Mouse (Mus musculus) CH12.LX (cell line): ENCODE results near the gene E130311K13Rik. TPM values are rescaled to one million over a fixed set of nuclear protein-coding genes. Genes with fewer than 3 reads are reported as not detected.

Experiments
- DNase-seq: peaks from one replicate; pipeline ENCODE4 v3.0.0-alpha.2; 2013; ENCODE audit errors: extremely low read depth
- H3K27ac ChIP-seq: 2 replicates; pipeline ENCODE4 v1.5.1; 2012; ENCODE audit warnings: low read depth, mild to moderate bottlenecking, control low read depth, moderate library complexity; ENCODE audit not compliant: insufficient read depth
- H3K27me3 ChIP-seq: replicated peaks from 2 replicates; pipeline ENCODE3; 2012; ENCODE audit warnings: inconsistent platforms
- H3K36me3 ChIP-seq, 2 experiments: replicated peaks in 1 of 2; 2 replicates each; pipeline versions ENCODE3 to v1.6.1; 2012; ENCODE audit warnings: inconsistent platforms in 1 of 2, low read length in 1 of 2, mild to moderate bottlenecking in 1 of 2, mixed read lengths in 1 of 2, moderate library complexity in 1 of 2; ENCODE audit not compliant: control insufficient read depth in 1 of 2, insufficient read depth in 1 of 2
- H3K4me1 ChIP-seq, 2 experiments: 2 replicates each; pipeline ENCODE4 v1.6.1; 2012; ENCODE audit warnings: inconsistent platforms in 1 of 2, moderate library complexity in 1 of 2; ENCODE audit not compliant: insufficient read depth in 2 of 2, control insufficient read depth in 1 of 2
- H3K4me2 ChIP-seq: 2 replicates; pipeline ENCODE4 v1.6.1; 2012; ENCODE audit warnings: low read depth, mild to moderate bottlenecking, control low read depth; ENCODE audit not compliant: poor library complexity, insufficient read depth, severe bottlenecking
- H3K4me3 ChIP-seq, 3 experiments: fragments of 150-350 bp in 1 of 3; sonication (generic) in 1 of 3; replicated peaks in 1 of 3; 2 replicates each; pipeline versions ENCODE3 to v1.5.1; 2011 to 2012; ENCODE audit warnings: low read depth in 2 of 3, low read length in 2 of 3, mild to moderate bottlenecking in 2 of 3, moderate library complexity in 2 of 3, control low read depth in 1 of 3, improper control_type of control experiment in 1 of 3, inconsistent platforms in 1 of 3, mixed read lengths in 1 of 3; ENCODE audit not compliant: poor library complexity in 1 of 3
- H3K79me2 ChIP-seq: replicated peaks from 2 replicates; pipeline ENCODE4 v1.6.1; 2012; ENCODE audit warnings: mild to moderate bottlenecking, moderate library complexity; ENCODE audit not compliant: control insufficient read depth, poor library complexity, insufficient read depth, severe bottlenecking; ENCODE audit errors: extremely low read depth
- H3K9ac ChIP-seq: 2 replicates; pipeline ENCODE4 v1.6.1; 2012; ENCODE audit warnings: low read depth, mild to moderate bottlenecking, control low read depth, moderate library complexity; ENCODE audit not compliant: insufficient read depth
- H3K9me3 ChIP-seq: replicated peaks from 2 replicates; pipeline ENCODE3; 2012; ENCODE audit warnings: low read length, inconsistent platforms, mixed read lengths
- CHD2 ChIP-seq: IDR thresholded peaks from 2 replicates; pipeline ENCODE4 v1.6.1; 2011; ENCODE audit warnings: low read length, improper control_type of control experiment
- CTCF ChIP-seq, 2 experiments: IDR thresholded peaks in 1 of 2; conservative IDR thresholded peaks in 1 of 2; 2 replicates each; pipeline ENCODE4 v1.5.1; 2011 to 2012; ENCODE audit warnings: low read depth in 2 of 2, low read length in 2 of 2, improper control_type of control experiment in 1 of 2, inconsistent platforms in 1 of 2, mild to moderate bottlenecking in 1 of 2, moderate library complexity in 1 of 2
- ETS1 ChIP-seq: conservative IDR thresholded peaks from 2 replicates; pipeline ENCODE4 v1.6.1; 2012; ENCODE audit warnings: low read depth, mild to moderate bottlenecking, inconsistent platforms, low read length, improper control_type of control experiment, moderate library complexity
- JUND ChIP-seq: conservative IDR thresholded peaks from 2 replicates; pipeline ENCODE4 v1.6.1; 2011; ENCODE audit warnings: low read depth, low read length, improper control_type of control experiment
- MAX ChIP-seq: IDR thresholded peaks from 2 replicates; pipeline ENCODE4 v1.6.1; 2011; ENCODE audit warnings: low read length, improper control_type of control experiment
- POLR2A ChIP-seq: IDR thresholded peaks from 2 replicates; pipeline ENCODE4 v1.6.1; 2011; ENCODE audit warnings: low read depth, mild to moderate bottlenecking, improper control_type of control experiment, low read length
- RAD21 ChIP-seq: IDR thresholded peaks from 2 replicates; pipeline ENCODE4 v1.6.1; 2011; ENCODE audit warnings: low read depth, mild to moderate bottlenecking, low read length, improper control_type of control experiment, moderate library complexity
- RCOR1 ChIP-seq: conservative IDR thresholded peaks from 2 replicates; pipeline ENCODE4 v1.6.1; 2012; ENCODE audit warnings: low read depth, mild to moderate bottlenecking, inconsistent platforms, low read length, improper control_type of control experiment
- SMC3 ChIP-seq: IDR thresholded peaks from 2 replicates; pipeline ENCODE4 v1.6.1; 2011; ENCODE audit warnings: low read depth, low read length, improper control_type of control experiment
- USF1 ChIP-seq: IDR thresholded peaks from 2 replicates; pipeline ENCODE4 v1.6.1; 2014; ENCODE audit warnings: low read depth, mild to moderate bottlenecking, inconsistent platforms, low read length, improper control_type of control experiment
- USF2 ChIP-seq: conservative IDR thresholded peaks from 2 replicates; pipeline ENCODE4 v1.6.1; 2011; ENCODE audit warnings: low read depth, low read length, improper control_type of control experiment
- ZC3H11A ChIP-seq: IDR thresholded peaks from 2 replicates; pipeline ENCODE4 v1.6.1; 2012; ENCODE audit warnings: low read depth, mild to moderate bottlenecking, inconsistent platforms, low read length, improper control_type of control experiment
- ZMIZ1 ChIP-seq: IDR thresholded peaks from 2 replicates; pipeline ENCODE4 v1.6.1; 2012; ENCODE audit warnings: low read depth, mild to moderate bottlenecking, inconsistent platforms, low read length, improper control_type of control experiment
- dilution Hi-C: fragments of 300-500 bp; cut with MboI; formaldehyde crosslinking; loops from 2 replicates; pipeline ENCODE4 v1.14.3; 2020; ENCODE audit warnings: low sequenced_read_pairs; ENCODE audit not compliant: extremely low pct_unique_long_range_greater_than_20kb, extremely low pct_ligation_motif_present
- in situ Hi-C: fragments of 300-500 bp; cut with MboI; formaldehyde crosslinking; loops from 3 replicates; pipeline ENCODE4 v1.14.3; 2019; ENCODE audit warnings: low sequenced_read_pairs, low pct_ligation_motif_present, low pct_unique_long_range_greater_than_20kb, mixed read lengths
- polyA plus RNA-seq: library from polyadenylated mRNA; unstranded; fragments of >175 nt; gene quantifications from 2 replicates; pipeline ENCODE4 v1.2.1, GENCODE M21; 2012; ENCODE audit warnings: low read depth; ENCODE audit not compliant: insufficient read length
- total RNA-seq, 2 experiments: library from RNA; depleted of rRNA; stranded (reverse); fragments of 300-350 nt in 1 of 2; fragments of >200 nt in 1 of 2; gene quantifications; 2 replicates each; pipeline ENCODE4 v1.2.3; 2012 to 2014

The E130311K13Rik gene
- total and polyA plus RNA-seq, 3 experiments, result 7.6 to 18.0 (median 9.1) TPM

DNA sequence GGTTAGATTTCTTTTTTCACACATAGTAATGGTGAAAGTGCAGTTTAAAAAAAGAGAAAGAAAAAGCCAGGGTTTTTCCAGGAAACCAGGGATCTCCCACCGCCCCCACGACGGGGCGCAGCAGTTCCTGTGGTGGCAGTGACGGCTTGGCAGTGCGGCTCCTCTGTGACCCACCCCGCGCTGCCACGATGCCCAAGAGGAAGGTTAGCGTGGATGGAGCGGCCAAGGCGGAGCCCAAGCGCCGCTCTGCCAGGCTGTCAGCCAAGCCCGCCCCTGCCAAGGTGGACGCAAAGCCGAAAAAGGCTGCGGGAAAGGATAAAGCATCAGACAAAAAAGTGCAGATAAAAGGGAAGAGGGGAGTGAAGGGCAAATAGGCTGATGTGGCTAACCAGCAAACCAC lies 24.0 kb downstream of the E130311K13Rik start:
- H3K79me2 ChIP-seq, result no peaks in the 10 kb centered on the region
- peak overlapping the region; percentile 51 for H3K4me2 ChIP-seq
- H3K9me3 ChIP-seq, result no peaks in the 10 kb centered on the region
- no peak overlapping the region for H3K27ac ChIP-seq
- in situ Hi-C loops (no loop called here), dilution Hi-C loops (no loop called here)
- TF ChIP-seq CHD2 (no peak), RCOR1 (no peak), ETS1 (no peak), POLR2A (no peak), USF2 (no peak), JUND (no peak)
- H3K27me3 ChIP-seq, result no peaks in the 10 kb centered on the region
- H3K4me3 ChIP-seq, result peak overlapping the region in 1 of 3 experiments; percentile 26
- peaks cover 0 to 3% of the 10 kb centered on the region in 2 experiments; a peak in 1 of 4 replicates for H3K4me1 ChIP-seq
- no peak overlapping the region for H3K9ac ChIP-seq
- H3K36me3 ChIP-seq, result no peaks in the 10 kb centered on the region
- no peak for DNase-seq

DNA sequence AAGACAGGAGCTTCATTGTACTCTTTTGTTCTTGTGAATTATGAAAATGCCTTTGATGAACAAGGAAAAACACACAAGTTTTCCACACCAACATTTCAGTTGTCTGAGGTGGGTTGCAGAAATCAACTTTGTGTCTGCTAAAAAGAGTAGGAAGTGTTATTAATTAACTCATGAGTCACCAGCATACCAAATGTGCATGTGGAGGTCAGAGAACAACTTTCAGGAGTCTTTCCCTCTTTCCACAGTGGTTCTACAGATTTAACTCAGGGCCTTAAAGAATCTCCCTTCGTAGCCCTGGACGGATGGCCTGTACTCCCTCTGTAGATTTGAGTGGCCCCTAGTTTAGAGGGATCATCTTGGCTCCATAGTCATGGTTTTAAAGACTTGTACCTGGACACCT lies 25.1 kb downstream of the E130311K13Rik start:
- Histone ChIP-seq H3K4me1 (peaks cover 0 to 3% of the 10 kb centered on the region in 2 experiments; a peak in 1 of 4 replicates), H3K9ac (no peak overlapping the region), H3K4me2 (no peak overlapping the region), H3K27ac (no peak overlapping the region), H3K4me3 (no peak overlapping the region), H3K9me3 (no peaks in the 10 kb centered on the region), H3K27me3 (no peaks in the 10 kb centered on the region), H3K79me2 (no peaks in the 10 kb centered on the region), H3K36me3 (no peaks in the 10 kb centered on the region)
- DNase-seq, result no peak
- dilution Hi-C loops, result no loop called here
- in situ Hi-C loops, result no loop called here
- TF ChIP-seq CHD2 (no peak), RCOR1 (no peak), ZC3H11A (no peak), ETS1 (no peak), RAD21 (no peak), MAX (no peak), CTCF (conservative IDR thresholded peaks at IDR 0.05 in 1 of 2, IDR thresholded peaks at IDR 0.05 in 1 of 2; ENCODE audit: low read depth in 2 of 2, low read length in 2 of 2) (no peak)

DNA sequence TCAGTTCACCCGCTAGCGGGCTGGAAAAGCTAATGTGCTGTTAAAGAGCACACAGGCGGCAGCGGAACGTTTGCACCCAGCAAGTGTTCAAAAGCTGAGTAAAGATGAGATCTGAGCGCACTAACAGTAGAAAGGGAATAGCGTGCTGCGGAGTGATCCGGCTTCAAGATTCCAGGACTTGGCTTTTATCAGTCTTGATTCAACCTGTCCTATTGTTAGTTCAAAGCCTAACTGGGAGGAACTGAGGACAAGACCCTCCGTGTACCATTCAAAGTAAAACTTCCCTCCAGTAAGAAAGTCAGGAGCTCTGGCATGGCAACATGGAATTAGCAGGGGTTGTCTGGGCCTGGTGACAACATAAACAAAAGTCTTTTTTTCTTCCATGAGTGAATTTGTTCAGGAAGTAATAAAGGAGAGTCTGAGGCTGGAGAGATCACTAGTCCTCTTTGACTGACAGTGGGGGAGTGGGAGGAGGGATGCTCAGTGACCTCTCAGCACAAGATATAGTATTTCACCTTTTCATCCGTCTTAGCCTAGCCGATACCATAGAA lies 29.2 kb downstream of the E130311K13Rik start:
- no peak overlapping the region for H3K27ac ChIP-seq
- no peaks in the 10 kb centered on the region for H3K4me1 ChIP-seq
- DNase-seq, result no peak
- no peak overlapping the region for H3K4me3 ChIP-seq
- TF ChIP-seq ZMIZ1 (no peak), SMC3 (no peak), USF1 (no peak), ETS1 (no peak)
- no peaks in the 10 kb centered on the region for H3K27me3 ChIP-seq
- H3K79me2 ChIP-seq, result no peaks in the 10 kb centered on the region
- no peak overlapping the region for H3K9ac ChIP-seq
- in situ Hi-C loops, result no loop called here
- H3K36me3 ChIP-seq, result no peaks in the 10 kb centered on the region
- H3K4me2 ChIP-seq, result no peak overlapping the region
- no peaks in the 10 kb centered on the region for H3K9me3 ChIP-seq
- dilution Hi-C loops, result no loop called here
